Mouse (Mus musculus) left cerebral cortex, postnatal 4 days (tissue): ENCODE data around the gene Plekha5. TPM values are rescaled to one million over a fixed set of nuclear protein-coding genes. Genes with fewer than 3 reads are reported as not detected.
"Not testable (repeated sequence)": the region's sequence is repeated elsewhere in the genome, so short reads cannot be mapped to it uniquely, and the experiment has no call there.

ENCODE experiments used
- DNase-seq: peaks from one replicate; pipeline ENCODE4 v3.0.0-alpha.2; 2022
- intact Hi-C: fragments of 180-260 bp; cut with DNase I; formaldehyde crosslinking; loops from one replicate; pipeline ENCODE4 v1.15.1; 2025
- total RNA-seq, 2 experiments: library from RNA; stranded (reverse); gene quantifications; 2 replicates each; pipeline ENCODE4 v1.2.3; 2021

Plekha5 gene
- total RNA-seq, 2 experiments from 2014 or later, result 82.0 to 94.6 TPM

GRCm38 (mm10) chr6:140488673-140489072 lies 64.8 kb downstream of the Plekha5 start:
- intact Hi-C loops, result no loop called here
- DNase-seq, result no peak

- DNase-seq, result no peak
- intact Hi-C loops, result no loop called here
Measured at GRCm38 (mm10) chr6:140489570-140489969, 65.7 kb downstream of the Plekha5 start.

GRCm38 (mm10) chr6:140490220-140490619 lies 66.4 kb downstream of the Plekha5 start:
- intact Hi-C loops, result no loop called here
- DNase-seq, result no peak

DNA sequence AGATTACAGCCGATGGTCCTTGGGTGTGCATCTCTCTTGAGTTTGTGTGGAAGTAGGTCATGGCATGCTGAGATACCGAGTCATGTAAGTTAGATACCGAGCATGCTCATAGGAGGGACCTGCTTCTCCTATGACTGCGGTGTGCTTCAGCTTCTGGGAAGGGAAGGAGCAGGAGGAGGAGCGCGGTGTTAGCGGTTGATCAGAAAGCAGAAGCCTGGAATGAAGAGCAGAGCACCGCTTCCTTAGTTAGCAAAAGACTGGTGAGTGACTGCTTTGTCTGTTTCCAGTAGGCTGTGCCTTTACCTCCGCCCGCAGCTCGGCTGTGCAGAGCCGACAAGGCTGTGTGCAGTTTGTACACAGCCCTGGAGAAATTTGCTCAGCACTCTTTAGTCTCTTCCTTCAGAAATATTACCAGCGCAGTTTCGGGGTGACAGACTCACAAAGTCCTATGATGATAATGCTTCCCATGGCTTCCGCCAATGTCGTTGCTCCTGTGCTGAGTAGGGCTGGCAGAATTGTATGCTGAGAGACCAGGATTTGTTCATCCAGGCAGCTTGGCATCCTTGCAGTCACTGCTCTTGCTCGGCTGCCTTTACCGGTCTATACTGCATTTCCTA lies 67.2 kb downstream of the Plekha5 start:
- DNase-seq, result no peak
- intact Hi-C loops, result no loop called here

- intact Hi-C loops, result no loop called here
- DNase-seq, result no peak
Measured at GRCm38 (mm10) chr6:140492043-140492442, 68.2 kb downstream of the Plekha5 start.

DNA sequence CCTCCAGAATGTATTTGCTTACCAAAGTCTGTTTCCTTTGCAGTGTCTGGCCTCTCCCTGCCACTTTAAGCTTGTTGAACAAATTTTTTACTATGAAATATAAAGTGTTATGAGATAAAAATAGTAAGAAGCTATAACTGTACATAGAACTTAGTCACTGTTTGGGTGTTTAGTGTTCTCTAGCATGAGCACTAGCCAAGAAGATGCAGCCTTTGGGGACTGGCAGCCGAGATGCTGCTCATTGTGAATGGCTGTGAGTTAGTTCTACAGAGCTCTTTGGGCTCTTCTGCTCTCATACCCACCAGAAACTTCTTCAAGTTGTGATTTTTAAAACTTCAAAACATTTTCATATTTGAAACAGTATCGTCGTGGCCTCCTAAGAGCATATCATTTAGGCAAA lies 74.2 kb downstream of the Plekha5 start:
- intact Hi-C loops, result no loop called here
- no peak for DNase-seq

- intact Hi-C loops, result no loop called here
Measured at GRCm38 (mm10) chr6:140498958-140499357, 75.1 kb downstream of the Plekha5 start.

GRCm38 (mm10) chr6:140500829-140501228 lies 77.0 kb downstream of the Plekha5 start:
- DNase-seq, intact Hi-C loops: not testable (repeated sequence)

More at GRCm38 (mm10) chr6:140498958-140499357, 75.1 kb downstream of the Plekha5 start:
- DNase-seq, result no peak

- intact Hi-C loops, result no loop called here
- no peak for DNase-seq
Measured at GRCm38 (mm10) chr6:140501841-140502240, 78.0 kb downstream of the Plekha5 start.

DNA sequence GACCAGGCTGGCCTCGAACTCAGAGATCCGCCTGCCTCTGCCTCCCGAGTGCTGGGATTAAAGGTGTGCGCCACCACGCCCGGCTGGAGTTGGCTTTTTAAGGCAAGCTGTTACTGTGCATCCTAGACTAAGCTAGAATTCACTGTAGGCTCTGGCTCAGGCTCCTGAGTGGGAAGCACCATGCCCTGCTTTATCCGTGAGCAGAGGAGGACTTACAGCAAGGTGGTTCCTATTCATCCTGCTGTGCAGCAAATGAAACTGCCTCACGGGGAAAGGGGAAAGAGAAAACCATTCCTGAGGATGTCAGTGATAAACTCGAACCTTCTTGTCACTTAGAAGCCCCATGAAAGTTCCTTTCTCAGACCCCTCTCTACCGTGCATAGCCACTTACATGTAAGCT lies 80.9 kb downstream of the Plekha5 start:
- no peak for DNase-seq
- intact Hi-C loops, result no loop called here

- intact Hi-C loops, result no loop called here
- DNase-seq, result no peak
Measured at GRCm38 (mm10) chr6:140507605-140508004, 83.8 kb downstream of the Plekha5 start.

DNA sequence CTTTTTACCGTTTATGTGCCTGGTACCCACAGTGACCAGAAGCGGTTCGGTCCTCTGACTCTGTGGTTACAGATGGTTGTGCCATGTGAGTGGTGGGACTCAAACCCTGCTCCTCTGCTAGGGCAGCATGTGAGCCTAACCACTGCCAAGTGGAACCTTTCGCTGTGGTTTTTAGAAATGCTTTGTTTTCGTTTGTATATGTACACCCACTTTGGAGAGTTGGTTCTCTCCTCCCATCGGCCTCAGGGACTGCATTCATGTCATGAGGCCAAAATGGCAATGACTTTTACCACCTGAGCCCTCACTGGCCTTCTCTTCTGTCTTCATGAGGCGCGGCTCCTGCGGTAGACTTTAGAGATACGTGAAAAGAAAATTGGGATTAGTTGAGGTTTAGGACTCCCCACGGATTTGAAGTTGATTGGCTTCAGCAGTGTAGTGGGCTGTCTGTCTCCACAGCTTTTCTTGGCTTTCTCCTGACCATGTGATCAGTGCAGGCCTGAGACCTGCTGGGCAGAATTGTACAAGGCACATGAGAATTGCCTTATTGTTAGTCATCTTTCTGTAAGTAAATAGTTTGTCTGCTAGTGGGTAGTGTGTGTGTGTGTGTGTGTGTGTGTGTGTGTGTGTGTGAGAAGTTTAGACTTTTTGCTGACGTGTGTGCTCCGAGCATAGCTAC lies 84.8 kb downstream of the Plekha5 start:
- peak; percentile 44 for DNase-seq

GRCm38 (mm10) chr6:140509151-140509530 lies 85.3 kb downstream of the Plekha5 start:
- no peak for DNase-seq
- intact Hi-C loops, result no loop called here

More for the DNA sequence above, 84.8 kb downstream of the Plekha5 start:
- intact Hi-C loops, result no loop called here

- intact Hi-C loops, result no loop called here
- DNase-seq, result no peak
Measured at GRCm38 (mm10) chr6:140512016-140512415, 88.2 kb downstream of the Plekha5 start.

GRCm38 (mm10) chr6:140512427-140512826 lies 88.6 kb downstream of the Plekha5 start:
- intact Hi-C loops, result no loop called here
- DNase-seq, result no peak

DNA sequence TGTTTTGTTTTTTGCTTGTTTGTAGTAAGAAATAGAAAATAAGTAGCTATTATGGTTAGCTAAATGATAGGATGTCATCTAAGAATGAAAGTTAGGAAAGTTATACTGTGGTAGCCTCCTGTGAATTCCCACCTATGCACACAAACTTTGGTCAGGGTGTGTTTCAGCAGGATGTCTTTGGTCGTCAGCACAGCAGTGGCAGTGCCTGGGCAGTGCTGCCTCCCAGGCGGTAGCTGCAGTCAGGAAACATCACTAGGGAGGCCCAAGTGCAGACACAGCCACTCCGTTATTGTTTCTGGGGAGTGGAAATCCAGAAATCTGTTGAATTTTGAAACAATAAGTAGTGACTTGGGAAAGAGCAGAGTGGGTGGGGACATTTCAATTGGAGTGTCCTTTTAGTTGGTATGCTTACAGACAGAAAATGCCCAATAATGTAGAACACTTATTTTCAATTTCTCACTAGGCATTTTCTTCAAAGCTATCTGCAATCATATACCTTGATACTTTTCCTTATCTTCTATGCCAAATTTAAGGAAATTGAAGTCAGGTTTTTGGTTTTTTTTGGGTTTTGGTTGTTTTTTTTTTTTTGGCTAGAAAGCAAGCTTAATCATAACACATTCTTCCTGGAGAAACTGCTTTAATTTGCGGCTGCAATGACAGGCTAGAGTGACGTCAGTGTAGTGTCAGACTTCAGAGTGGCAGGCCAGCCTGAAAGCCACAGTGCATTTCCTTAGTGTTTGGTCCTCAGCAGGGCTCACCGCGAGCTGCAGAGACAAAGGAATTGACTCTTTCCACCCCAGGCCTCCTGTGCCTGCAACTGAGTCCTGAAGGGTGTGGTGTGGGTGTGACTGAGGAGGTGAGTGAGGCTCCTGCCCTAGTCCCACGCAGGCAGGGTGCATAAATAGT lies 90.6 kb downstream of the Plekha5 start:
- intact Hi-C loops, result no loop called here

DNA sequence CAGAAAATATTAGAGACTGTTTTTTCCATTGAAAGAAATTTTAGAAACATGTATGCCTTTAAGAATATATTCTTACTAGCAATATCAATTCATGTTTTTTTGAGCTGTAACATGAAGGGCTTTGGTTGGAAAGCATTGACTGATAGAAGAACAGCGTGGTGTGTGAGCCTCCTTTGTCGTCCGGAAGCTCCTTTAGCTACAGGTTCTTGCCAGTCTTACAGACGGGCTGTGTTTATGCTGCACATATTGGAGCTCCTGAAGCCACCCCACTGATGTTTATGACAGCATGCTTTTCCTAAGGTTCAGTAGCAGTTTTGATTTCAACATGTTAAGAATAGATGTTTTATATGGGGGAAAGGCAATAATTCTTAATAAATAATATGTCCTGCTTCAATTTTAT lies 91.7 kb downstream of the Plekha5 start:
- intact Hi-C loops, result no loop called here
- DNase-seq, result no peak

More for the DNA sequence above, 90.6 kb downstream of the Plekha5 start:
- no peak for DNase-seq

- no peak for DNase-seq
- intact Hi-C loops, result no loop called here
Measured at GRCm38 (mm10) chr6:140516202-140516601, 92.3 kb downstream of the Plekha5 start.

DNA sequence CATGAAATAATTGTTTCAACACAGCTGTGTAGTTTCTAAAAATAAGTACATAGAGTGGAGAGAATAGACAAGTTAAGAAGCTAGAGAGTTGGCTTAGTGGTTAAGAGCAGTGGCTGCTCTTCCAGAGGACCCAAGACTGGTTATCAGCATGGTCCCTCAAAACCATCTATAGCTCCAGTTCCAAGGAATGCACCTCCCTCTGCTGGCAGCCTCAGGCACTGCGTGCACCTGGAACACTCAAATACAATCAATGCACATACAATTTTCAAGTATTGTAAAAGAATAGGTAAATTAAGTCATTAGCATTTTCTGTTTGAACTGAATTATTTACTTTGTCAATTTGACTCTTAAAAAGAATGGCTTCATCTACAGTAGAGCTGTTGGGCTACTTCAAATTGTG lies 93.3 kb downstream of the Plekha5 start:
- intact Hi-C loops, result no loop called here
- peak; percentile 50 for DNase-seq

DNA sequence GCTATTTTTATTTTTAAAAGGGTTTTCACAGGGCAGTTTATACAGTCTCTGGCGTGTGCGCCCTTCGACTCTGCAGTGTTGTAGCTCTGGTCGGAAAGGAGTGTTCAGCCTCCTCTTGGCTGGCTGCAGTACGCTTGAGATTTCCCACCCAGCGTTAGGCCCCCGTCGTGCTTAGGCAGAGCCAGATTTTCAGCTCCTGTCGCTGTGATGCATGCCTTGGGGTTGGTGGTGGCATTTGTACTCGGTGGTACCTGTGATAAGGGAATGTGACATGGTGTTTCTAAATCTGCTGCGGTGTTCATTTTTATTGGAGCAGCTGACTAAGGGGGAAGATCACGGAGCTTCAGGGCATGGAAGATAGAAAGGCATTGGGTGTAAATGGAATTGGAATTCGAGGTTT lies 95.2 kb downstream of the Plekha5 start:
- no peak for DNase-seq
- intact Hi-C loops, result no loop called here

DNA sequence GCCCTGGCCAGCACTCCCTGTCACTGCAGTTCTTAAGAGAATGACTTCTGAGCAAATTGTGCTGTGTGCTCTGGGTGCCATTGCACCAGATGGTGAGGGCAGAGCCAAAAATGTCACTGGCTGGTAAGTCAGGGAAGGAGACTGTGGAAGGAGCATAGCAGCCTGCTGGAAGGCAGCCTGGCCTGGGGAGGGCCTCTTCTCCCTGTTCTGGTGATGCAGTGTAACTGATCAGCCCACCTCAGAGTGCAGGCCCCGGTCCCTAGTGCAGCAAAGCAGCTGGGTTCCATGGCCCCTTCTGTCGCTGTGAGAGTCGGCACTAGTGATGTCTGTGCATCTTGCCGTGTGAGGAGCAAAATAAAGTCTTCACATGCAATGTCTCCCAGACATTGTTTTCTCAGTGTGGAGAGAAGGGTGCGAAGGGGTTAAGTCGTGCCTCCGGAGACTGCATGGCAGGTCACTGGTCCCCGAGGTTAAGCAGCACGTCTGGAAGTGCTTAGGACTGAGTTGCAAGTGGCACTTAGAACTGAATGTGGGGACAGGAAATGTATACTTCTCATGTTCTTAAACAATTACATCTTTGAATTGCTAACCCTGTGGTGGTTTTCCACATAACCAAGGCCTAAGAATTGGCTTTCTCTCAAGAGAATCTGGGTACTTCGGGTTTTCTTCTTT lies 95.8 kb downstream of the Plekha5 start:
- DNase-seq, result peak; percentile 85
- intact Hi-C loops, result no loop called here
